Mouse (Mus musculus): ENCODE data around the gene Hoxa11.
A peak's percentile ranks its signal among the peaks of the same experiment; 100 is the strongest.

Hoxa11 gene

GRCm38 (mm10) chr6:52247766-52248637 is 2.4 kb upstream of the Hoxa11 start:
- DNase-seq (ENCODE audit: low read depth) = peak; percentile 19

DNA sequence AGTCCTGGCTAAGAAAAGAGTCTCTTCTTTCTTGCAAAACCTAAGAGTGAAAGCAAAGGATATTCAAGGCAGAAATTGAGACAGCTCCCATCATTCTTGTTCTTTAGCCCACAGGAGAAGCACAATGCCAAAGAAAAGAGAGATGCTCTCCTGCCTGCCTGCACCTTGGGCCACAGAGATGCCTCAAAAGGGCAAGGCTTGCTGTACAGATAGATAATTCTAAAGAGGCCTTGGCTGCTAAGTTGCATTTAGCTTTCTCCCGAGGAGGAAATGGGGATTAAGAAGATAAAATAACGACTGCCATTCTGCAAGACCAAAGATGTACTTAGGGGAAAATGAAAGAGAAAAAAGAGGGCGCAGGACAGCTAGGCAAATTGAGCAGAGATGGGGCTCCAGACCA is 1.3 kb upstream of the Hoxa11 start:
- DNase-seq (ENCODE audit: low read depth) = no peak

GRCm38 (mm10) chr6:52246403-52246803 is 793 bp upstream of the Hoxa11 start:
- no peak for DNase-seq (ENCODE audit: low read depth)

DNA sequence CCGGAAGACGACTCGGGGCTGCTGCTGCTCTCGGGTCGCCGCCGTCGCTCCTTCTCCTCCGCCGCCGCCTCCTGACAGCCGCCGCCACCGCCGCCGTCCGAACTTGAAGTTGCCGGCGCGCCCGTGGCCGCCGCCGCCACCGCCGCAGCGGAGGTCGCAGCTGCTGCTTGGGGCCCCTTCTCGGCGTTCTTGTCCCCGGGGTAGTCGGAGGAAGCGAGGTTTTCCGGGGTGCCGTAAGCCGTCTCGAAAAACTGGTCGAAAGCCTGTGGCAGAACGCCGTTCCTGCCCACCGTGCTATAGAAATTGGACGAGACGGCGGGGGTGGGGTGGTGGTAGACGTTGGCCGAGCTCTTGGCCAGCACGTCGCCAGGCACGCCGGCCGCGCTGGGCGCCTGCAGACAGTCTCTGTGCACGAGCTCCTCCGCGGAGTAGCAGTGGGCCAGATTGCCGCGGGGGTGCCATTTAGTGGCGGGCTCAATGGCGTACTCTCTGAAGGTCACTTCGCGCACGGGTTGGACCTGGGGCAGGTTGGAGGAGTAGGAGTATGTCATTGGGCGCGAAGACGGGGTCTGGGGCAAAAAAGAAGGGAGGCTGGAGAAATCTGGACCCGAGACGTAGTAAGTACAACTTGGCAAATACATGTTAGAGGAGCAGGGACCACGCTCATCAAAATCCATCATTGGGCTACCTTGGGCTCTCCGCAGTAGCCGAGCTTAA is 412 bp downstream of the Hoxa11 start:
- DNase-seq (ENCODE audit: low read depth) = no peak

- DNase-seq (ENCODE audit: low read depth) = no peak
These were observed 1.1 kb downstream of the Hoxa11 start for GRCm38 (mm10) chr6:52244471-52245039.

DNA sequence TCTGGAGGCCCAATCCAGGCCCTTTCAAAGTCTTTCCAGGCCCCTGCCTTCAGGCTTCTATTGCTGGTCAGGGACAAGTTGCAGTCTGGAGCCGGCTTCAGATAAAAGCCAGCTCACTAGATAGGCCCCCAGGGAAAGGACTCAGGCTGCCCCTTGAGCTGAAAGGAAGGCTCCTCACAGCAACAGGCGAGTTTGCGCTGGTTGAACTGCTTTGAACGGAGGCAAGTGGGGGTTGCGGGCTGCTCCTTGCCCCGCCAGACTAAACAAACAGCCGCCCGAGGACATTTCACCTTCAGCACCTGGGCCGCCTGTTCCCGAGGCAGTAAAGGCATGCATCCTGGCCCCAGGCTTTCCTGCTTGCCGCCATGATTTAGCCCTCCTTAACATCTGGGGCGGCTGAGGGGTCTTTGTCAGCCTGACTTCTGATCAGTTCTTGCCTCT is 1.9 kb downstream of the Hoxa11 start:
- no peak for DNase-seq (ENCODE audit: low read depth)

- DNase-seq (ENCODE audit: low read depth) = no peak
These were observed 2.7 kb downstream of the Hoxa11 start for GRCm38 (mm10) chr6:52242801-52243332.

GRCm38 (mm10) chr6:52241001-52241621 is 4.5 kb downstream of the Hoxa11 start:
- no peak for DNase-seq (ENCODE audit: low read depth)

DNA sequence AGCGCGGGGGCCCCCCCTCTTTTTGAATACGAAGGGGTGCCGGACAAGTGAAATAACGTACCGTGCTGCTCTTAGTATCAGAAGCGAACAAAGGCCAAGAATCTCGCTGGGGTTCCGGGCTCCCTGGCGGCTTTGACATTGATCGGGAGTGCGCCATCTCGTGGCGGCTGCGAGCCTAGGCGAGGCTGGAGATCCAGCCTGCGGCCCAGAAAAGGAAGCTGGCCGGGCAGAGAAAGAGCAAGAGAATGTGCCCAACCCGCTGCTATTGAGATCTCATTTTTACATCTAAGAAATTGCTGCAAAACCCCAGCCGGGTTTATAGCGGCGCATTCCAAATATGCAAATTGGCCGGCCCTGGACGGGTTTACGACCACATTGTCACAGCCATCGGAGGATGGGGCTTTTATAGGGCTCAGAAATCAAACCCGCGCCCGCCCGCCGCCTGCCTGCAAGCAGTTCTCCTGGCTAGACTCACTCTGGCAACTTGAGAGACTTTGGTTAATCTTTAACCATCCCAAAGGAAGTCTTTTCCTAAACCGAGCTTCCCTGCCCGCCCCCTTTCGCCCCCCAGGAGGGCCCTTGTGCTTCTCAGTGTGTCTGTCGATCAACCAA is 5.1 kb downstream of the Hoxa11 start, which contains the start of gene Hoxa10:
Hoxa10 (minus strand) TSS at position 466 of the 612 bp plus-strand sequence.
- DNase-seq (ENCODE audit: low read depth) = peak; percentile 85

DNA sequence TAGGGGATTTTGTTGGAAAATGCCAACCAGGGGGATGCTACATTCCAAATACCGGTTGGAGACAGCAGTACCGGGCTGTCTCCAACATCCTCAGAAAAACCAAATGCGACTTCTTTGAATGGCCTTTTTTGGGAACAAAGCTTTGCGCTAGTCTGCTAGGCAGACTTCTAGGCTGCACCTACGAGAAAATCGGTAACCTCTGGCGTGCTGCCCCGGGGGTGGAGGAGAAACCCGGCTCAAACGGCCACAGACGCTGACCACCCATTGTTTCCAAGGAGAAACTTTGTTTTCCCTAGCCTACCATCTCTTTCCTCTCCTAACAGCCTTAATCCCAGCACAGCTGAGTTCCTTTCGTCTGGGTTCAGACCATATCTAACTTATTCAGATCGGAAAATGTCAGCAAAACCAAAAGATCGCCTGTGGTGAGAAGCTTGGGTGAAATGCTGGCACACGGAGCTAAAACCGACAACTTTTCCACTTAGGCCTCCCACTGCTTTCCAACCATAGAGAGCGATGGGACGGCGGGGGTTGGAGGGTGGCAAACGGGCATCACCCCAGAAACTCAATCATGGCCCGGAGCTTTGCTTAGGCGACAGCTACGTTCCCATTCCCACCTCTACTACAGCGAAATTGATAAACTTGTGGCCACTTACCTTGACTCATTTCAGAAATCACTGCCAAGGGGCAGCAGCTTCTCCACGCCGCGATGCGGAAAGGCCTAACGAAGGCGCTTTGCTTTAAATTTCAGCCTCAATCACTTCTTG is 5.8 kb downstream of the Hoxa11 start:
- DNase-seq (ENCODE audit: low read depth) = no peak

GRCm38 (mm10) chr6:52238976-52239375 is 6.6 kb downstream of the Hoxa11 start:
- DNase-seq (ENCODE audit: low read depth) = no peak

GRCm38 (mm10) chr6:52238155-52238545 is 7.5 kb downstream of the Hoxa11 start:
- no peak for DNase-seq (ENCODE audit: low read depth)

GRCm38 (mm10) chr6:52237346-52238154 is 8.1 kb downstream of the Hoxa11 start:
- no peak for DNase-seq (ENCODE audit: low read depth)

DNA sequence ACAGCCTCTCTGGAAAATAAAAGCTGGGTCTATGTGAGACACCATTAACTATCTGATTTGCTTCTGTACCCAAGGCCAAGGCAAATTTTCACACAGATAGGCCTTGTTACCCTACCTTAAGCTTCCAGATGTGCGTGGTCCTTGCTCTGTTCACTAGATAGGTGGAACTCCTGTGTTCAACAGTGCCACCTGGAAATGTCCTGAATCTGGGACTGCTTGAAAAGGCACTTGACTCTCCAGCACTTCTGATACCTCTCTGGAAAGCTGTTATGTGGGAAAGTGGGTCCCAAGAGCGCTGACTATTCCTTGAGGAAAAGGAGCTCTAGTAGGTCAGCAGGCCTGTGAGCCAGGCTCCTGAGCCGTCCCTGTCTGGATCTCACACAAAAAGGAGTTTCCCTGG is 8.8 kb downstream of the Hoxa11 start:
- DNase-seq (ENCODE audit: low read depth) = no peak

GRCm38 (mm10) chr6:52235866-52236265 is 9.7 kb downstream of the Hoxa11 start:
- no peak for DNase-seq (ENCODE audit: low read depth)

GRCm38 (mm10) chr6:52235267-52235666 is 10.3 kb downstream of the Hoxa11 start:
- DNase-seq (ENCODE audit: low read depth) = no peak

DNA sequence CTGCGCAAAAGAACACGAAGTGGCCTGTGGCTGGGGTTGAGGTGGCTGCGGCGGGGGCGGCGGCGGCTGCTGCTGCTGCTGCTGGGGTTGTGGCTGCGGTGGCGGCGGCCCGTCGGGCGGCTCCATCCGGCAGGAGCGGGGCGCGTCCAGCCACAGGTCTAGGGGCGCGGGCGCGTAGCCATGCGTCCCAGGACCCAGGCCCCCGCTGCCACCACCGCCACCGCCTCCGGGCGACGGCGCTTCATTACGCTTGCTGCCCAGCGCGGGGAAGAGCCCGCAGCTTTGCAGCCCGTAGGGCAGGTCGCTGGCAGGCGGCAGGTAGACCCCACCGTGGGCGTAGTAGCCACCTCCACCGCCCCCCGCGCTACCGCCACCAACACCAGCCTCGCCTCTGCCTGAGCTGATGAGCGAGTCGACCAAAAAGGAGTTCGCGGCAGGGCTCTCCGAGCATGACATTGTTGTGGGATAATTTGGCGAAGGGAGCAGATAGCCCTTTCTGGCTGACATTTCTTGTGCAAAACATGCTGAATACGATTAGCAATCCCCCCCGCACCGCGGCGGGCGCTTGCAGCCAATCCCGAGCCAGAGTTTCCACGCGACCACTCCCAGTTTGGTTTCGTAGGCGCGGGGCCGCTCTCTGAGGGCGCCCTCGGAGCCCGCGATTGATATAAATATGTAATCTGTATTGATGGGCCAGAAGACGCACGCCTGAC is 11.0 kb downstream of the Hoxa11 start:
- DNase-seq (ENCODE audit: low read depth) = no peak

DNA sequence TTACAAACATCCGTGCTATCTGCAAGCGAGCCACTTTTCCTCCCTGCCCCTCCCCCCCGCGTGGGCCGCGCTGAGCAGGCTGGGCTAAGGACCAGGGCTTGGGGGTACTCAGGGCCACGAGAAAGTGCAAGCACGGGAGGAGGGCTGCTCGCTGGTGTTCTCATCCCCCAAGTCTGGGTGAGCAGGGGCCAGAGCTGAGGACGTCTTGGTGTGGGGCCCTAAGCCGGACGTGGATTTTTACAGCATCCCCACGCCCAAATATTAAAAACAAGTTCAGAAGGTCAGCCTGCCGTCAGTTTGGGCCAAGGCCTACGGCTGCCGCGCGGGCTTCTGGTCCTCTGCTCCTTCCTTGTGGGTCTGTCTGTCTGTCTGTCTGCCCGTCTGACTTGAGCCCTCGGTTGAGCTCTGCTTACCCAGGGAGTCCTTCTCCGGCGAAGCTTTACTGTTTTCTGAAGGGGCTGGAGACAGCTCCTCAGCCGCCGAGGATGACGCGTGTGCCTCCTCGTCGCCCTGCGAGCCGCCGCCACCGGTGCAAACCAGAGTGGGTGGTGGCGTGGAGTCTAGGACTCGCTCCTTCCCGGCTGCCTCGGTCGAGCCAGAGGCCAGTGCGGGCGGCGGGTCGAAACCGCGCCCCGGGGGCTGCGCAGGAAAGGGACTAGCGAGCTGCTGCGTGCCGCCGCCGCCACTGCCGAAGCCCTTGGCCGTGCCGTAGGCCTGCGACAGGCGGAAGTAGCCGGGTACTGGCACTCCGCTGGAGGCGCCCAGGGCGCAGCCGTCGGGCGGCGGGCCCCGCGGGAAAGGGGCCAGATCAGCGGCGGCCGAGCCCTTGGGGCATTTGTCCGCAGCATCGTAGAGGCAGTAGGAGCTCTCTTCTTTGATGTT is 11.8 kb downstream of the Hoxa11 start:
- DNase-seq (ENCODE audit: low read depth) = no peak

Measured in induced T-regulatory cell, adult 2 months (primary cell).